Mouse (Mus musculus) heart, postnatal 0 days (tissue): ENCODE data around the gene Acap1.

Experiments used
- CTCF ChIP-seq: IDR thresholded peaks from 2 replicates; pipeline ENCODE4 v1.5.1; 2016; ENCODE audit warnings: antibody characterized with exemption, control low read depth, low read depth
- EP300 ChIP-seq: IDR thresholded peaks from 2 replicates; pipeline ENCODE4 v1.6.1; 2016; ENCODE audit warnings: antibody characterized with exemption, low read depth

DNA sequence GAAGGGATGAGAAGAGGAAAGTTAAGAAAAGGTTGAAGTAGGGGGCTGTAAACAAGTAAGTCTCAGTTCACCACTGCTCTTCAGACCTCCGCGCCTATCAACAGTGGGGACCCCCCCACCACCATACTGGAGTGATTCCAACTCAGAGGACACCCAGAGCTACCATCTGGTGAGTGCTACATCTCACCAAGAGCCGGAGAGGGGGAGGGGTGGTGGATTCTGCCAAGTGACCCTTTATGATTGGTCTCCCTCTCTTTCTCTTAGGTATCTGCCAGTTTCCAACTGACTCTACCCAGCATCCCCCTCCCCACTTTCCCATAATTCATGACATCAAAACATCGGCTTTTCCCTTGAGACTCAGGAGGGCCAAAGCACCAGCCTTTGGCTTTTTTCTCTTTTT, 45.6 kb upstream of the Acap1 start:
- no peak for TF ChIP-seq CTCF
- TF ChIP-seq EP300, result no peak
